Mouse (Mus musculus): Measurements from ENCODE around the gene Gcnt2. TPM values are rescaled to one million over a fixed set of nuclear protein-coding genes. Genes with fewer than 3 reads are reported as not detected.
"Not testable (repeated sequence)": the region's sequence is repeated elsewhere in the genome, so short reads cannot be mapped to it uniquely, and the experiment has no call there.

The Gcnt2 gene
- total RNA-seq, 4 experiments from 2014 or later = 14.9 to 21.2 (median 18.1) TPM

DNA sequence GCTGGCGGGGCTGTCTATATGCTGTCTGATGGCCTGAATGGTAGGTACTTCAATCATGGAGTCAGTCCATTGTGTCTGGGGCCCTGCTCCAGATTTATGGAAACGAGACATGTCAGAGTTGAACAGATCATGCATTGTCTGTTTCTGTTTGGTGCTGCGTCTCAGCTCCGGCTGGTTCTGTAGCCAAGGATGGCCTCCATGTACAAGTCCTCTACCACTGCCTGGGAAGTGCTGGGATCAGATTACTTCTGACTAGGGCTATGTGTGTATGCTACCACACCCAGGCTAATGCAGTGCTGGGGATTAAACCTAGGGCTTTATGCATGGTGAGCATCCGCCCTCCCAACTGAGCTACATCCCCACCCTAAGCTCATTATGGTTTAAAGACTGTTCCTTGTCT is 78.0 kb downstream of the Gcnt2 start:
- DNase-seq (ENCODE audit: low spot score in 2 of 2) = no peak

DNA sequence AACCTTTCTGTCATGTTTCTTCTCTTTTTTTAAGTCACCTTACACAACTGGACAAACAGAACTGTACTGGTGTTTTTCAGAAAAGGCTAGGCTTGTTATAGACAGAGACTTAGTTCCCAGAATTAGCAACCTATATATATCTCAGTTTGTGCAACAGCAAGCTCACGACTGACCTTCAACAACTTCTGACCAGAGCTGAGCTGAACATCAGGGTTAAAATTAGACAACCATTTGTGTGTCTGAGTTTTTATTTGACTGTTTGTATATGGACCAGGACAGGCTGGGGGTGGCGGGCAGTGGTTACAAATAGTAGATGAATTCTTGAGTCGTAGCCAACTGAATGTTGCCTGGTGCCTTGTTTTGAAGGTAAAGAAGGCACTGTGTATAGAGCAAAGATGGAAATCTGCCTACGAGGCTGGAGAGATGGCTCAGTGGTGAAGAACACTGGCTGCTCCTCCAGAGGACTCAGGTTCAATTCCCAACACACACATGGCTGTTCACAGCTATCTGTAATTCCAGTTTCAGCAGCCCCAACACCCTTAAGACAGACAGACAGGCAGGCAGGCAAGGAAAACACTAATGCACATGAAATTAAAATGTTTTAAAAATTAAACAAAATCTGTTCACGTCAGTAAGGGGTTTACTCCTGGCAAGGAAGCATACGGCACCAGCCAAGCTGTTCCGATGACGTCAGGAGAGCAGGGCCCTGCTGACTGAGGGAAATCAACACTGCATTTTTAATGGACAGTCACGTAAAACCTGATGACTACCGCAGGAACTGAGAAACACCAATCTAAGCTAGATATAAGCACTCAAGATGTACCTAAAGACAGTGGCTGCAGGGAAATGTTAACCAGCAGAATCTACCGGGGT is 79.2 kb downstream of the Gcnt2 start:
- DNase-seq (ENCODE audit: low spot score in 2 of 2) = peak; percentile 34 to 43

DNA sequence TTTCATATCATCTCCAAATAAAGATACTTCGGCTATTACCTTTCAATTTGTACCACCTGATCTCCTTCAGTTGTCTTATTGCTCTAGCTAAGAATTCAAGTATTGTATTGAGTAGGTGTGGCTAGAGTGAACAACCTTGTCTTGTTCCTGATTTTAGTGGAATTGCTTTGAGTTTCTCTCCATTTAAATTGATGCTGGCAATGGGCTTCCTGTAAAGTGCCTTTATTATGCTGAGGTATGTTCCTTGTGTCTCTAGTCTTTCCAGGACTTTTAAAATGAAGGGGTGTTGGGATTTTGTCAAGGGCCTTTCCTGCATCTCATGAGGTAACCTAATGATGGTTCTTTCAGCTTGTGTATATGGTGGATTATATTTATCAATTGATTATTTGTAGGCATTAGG is 83.5 kb downstream of the Gcnt2 start:
- no peak for DNase-seq (ENCODE audit: low spot score in 2 of 2)

DNA sequence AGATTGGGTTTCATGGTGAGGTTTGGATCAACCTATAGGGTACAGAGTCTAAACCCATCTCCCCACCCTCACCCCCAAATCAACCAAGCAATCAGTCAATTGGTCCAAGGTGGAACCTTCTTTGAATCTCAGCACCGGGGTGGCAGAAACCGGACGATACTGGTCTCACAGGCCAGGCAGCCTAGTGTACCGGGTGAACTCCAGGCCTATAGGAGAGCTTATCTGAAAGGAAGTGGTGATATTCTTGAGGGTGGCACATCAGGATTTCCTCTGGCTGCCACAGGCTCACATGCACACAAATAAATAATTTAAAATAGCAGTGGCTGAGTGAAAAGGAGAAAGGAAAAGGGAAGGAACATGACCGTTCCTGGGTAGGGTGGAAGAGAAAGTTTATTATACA is 84.4 kb downstream of the Gcnt2 start:
- no peak for DNase-seq (ENCODE audit: low spot score in 2 of 2)

DNA sequence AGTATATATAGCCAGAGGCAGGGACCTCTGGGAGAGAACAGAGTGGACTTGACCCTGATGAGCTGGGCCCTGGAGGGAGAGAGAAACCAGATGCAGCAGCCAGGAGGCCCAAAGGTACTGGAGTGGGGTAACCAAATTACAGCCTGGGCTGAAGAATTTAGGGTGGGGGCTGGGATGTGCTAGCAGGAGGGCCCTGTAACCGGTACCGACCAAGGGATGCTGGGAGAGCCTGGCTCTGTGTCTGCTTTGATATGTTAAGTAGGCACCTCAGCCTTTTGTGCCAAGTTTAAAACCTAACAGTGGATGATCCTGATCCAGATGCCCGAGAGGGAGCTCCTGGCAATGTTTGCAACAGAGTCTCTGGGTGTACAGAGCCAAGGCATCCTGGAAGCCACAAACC is 84.8 kb downstream of the Gcnt2 start:
- peak in 1 of 2 experiments; percentile 38 for DNase-seq (ENCODE audit: low spot score in 2 of 2)

DNA sequence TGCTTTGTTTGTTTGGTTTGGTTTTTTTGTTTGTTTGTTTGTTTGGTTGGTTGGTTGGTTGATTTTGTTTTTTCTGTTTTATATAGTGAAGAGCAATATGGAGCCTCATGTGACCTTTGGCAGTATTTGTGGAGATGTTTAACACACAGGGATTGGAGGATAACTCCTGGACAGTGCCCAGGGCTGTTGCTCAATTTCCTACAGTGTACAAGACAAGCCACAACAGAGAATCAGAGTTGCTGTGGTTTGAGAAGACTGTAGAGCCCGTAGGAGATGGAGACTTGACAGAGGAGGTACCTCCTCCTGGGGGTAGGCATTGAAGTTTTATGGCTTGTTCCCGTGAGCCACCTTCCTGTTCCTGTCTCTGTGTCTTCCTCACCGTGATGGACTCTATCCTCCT is 87.0 kb downstream of the Gcnt2 start:
- DNase-seq (ENCODE audit: low spot score in 2 of 2) = no peak

DNA sequence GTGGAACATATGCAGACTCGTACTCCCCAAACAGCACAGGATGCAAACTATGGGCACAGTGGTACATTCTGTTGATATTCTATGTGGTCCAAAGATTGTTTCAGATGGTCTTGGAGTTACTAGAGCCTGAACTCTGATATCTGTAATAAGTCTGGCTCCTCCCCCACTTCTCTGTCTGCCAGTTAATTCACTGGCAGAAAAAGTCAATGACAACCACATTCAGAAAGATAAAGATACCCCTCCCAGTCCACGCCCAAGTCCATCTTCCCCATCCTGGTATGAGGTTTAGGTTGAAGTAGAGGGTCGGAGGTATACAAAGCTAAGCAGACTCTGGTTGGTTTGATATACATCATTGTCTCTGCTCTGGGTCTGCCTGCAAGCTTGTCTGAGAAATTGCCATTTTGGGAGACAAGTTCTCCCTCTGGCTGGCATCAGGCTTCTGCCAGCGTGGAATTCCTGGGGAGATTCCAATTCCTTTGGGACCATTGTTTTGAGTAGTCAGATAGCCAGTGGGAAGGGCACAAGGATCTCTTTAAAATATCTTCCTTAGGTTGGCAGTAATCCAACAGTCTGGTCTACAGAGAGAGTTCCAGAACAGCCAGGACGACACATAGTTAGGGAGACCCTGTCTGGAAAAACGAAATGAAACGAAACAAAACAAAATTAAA is 88.1 kb downstream of the Gcnt2 start:
- DNase-seq (ENCODE audit: low spot score in 2 of 2) = no peak

DNA sequence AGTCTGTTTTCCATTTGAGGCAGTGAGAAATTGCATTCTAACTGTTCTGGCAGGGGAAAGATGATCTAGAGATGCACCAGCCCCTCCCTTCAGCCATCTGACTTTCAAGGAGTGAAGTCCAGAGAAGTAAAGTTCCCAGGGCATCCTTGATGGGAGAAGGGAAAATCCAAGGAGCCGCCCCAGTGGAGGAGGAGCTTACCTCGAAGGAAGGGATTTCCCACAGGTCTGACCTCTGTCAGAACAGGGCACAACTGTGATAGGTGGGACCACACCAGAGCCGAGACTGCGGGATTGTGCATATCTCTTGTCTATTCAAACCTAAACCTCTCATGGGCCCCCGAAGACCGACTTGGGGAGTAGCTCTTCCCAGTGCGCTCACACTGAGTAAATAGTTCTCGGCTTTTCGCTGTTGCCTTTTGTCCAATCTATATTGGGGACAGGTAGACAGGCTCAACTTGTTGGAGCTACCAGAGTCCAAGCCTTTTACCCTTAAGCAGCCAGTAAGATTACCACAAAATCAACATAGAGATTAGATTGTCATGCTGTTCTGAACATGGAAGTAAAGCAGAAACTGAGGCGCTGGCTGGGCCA is 91.9 kb downstream of the Gcnt2 start:
- DNase-seq (ENCODE audit: low spot score in 2 of 2) = no peak

DNA sequence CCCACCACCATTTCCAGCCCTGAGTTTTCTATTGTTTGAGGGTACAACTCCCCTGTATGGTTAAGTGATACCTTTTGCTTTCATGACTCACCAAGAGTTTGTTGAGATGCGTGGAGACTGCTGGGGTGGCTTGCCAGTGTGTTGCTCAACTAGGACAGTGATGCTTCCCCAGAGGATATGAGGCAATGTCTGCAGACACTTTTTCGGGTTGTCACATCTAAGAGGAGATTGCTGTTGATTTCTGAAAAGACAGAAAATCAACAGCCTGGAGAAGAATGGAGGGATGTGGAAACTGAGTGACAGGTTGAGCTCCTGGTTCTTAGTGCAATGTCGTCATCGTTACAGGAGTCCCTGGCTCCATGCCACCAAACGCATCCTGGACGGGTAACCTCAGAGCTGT is 93.7 kb downstream of the Gcnt2 start:
- DNase-seq (ENCODE audit: low spot score in 2 of 2) = no peak

DNA sequence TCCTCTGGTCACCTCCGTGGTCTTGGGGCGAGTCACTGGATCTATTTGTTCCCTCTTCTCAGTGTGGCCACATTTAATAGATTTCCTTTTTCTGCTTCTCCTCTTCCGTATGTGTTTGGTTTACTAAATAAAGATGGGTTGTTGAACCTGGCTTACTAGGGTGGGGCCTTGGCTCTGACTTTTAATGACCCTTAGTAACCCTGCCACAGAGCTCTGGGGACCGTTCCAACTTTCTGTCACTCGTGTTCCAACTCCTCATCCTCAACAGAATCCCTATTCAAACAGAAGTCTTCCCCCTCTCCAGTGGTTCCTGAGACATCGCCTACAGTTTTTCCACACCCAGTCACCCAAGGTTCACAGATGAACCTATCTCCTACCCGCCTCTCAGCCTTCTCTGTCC is 96.2 kb downstream of the Gcnt2 start:
- DNase-seq (ENCODE audit: low spot score in 2 of 2) = no peak

DNA sequence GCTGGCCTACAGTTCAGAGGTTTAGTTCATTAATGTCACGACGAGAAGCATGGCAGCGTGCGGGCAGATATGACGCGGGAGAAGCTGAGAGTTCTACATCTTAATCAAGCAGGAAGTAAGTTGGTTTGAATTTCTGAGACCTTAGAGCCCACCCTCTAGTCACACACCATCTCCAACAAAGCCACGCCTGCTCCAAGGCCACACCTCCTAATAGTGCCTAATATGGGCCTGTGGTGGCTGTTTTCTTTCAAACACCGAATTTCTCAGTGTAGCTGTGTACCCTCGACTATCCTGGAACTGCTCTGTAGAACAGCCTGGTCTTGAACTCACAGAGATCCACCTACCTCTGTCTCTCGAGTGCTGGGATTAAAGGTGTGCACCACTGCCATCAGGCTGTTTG is 108.1 kb downstream of the Gcnt2 start:
- no peak for DNase-seq (ENCODE audit: low spot score in 2 of 2)

DNA sequence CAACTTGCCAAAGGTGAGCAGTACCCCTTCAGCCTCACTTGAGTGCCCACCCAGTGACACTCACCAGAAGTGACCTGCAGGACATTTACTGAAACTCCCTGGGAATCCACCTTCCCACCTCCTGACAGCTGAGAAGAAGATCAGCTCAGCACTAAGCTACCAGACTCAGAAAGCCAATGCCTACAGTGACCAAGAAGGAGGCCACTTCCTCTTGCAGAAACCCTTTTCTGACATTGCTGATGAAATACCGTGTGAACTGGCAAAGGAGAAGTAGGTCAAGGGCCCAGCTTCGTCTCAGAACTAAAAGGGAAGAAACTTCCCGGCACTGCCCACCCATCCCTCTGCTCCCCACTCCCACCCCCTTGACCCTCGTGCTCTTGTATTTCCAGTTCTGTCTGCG is 109.0 kb downstream of the Gcnt2 start:
- DNase-seq (ENCODE audit: low spot score in 2 of 2) = no peak

DNA sequence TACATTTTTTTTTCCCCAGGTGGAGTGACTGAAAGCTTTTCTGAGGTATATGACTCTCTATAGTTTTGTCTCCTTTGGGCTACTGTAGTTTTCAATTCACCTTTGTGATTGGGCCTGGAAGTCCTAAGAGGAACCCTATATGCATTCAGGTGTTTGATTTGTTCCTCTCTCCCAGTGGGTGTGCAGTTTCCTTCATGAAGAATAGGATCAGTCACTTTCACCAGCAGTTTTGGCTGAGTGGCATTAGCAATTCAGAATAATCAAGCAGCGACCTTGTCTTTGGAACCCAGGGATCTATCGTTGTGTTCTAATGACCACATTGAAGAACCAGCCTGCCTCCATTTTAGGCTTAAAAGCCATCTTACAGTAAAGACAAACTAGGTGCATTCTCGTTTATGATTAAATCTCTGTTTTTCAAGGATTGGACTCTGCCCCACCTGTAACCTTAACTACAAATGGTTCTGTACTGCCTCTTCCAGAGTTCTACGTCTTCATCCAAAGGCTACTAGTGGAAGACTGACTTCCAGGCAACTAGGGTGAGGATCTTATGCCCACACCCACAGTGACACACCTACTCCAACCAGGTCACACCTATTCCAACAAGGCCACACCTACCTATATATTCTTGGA is 110.3 kb downstream of the Gcnt2 start:
- DNase-seq (ENCODE audit: low spot score in 2 of 2) = no peak

DNA sequence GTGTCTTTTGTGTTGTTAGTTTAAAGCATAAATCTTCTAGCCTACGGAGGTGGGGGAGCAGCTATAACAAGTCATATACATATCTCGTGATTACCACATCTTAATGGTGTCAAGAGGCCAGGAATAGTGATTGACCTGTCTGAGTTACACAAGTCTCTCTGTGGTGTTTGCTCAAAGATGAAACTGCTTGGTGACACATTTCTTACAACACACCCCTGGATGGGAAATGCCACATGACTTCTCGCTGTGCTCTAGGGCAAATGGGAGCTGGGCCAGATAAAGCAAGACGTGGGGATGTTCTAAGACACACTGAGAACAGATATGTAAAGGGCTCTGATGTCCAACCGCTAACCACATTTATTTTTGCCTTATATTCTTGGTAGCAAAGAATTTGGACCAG is 111.7 kb downstream of the Gcnt2 start:
- DNase-seq (ENCODE audit: low spot score in 2 of 2) = no peak

DNA sequence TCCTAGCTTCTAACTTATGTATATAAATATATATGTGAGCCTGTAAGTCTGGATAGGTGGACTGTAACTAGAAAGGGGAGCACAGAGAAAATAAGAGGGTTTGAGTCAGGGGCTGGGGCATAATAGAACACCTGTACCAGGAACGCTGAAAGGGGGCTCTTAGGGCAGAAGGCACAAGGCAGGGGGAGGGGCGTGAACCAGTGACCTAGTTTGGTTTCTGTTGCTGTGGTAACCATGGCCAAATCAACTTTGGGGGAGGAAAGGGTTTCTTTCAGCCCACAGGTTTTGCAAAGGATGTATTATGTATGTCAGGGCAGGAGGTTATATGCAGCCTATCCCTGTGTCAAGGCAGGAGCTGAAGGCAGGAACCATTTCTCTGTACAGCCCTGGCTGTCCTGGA is 112.3 kb downstream of the Gcnt2 start:
- no peak for DNase-seq (ENCODE audit: low spot score in 2 of 2)

DNA sequence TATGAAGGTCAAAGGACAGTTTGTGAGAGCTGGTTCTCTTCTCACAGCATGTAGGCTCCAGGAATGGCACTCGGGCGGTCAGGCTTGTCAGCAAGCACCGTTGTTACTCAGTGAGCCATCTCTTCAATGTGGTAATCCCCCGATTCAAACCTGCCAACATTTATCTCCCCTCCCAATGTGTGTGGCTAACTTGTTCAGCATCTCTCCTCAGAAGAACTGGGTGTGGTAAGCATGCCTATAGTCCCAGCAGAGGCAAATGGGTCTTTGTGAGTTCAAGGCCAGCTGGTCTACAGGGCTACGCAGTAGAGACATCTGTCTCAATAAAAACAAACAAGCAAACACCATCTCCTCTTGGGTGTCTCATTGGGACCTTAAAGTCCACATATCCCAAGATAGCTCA is 113.4 kb downstream of the Gcnt2 start:
- DNase-seq (ENCODE audit: low spot score in 2 of 2) = no peak

DNA sequence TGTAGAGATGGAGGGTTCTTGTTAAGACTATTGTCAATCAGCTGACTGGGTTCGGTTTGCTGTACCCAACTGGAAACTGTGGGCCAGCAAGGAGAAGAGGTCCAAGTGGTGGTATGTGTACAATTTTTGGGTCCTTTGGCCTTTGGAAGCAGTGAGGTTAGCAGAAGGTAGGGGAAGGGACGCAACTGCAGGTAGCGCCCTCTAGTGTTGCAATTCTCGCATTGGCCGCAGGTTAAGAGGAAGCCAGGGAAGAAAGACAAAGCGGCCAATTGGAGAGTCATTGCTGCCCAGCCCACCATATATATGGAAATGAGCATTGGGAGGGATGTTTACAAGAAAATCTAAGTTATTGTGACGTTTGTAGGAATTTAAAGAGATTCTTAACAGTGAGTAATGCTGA is 118.1 kb downstream of the Gcnt2 start:
- DNase-seq (ENCODE audit: low spot score in 2 of 2) = peak in 1 of 2 experiments; percentile 42

DNA sequence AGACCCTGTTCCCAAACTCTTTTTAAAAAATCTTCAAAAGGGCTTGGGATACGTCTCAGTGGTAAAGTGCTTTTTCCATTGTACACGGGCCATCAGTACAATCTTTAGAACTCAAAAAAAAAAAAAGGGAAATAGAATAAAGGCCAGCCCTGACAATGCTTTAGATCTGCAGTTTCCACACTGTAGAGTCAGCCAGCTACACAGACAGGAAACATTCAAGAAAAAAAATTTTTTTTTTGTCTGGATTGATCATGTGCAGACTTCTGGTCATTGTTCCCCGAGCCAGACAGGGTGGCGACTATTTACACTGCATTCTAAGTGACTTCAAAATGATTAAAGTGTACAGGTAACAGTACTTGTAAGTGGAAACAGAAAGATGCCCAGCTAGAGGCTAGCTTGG is 119.1 kb downstream of the Gcnt2 start:
- no peak for DNase-seq (ENCODE audit: low spot score in 2 of 2)

DNA sequence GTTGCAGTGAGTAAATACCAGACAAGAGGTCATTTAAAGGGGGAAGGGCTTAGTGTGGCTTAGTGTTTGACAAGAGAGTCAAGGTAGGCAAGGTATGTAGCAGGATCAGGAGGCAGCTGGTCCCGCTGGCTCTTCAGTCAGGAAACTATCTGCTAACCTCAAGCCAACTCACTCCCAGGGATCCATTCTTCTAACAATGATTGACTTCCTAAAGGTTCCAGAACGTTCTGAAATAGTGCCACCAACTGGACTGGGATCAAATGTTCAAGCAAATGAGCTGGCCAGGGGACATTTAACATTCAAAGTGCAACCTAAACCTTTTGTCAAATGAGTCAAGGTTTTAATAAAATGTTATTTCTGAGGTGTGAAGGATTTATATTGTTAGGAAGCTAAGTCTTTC is 119.8 kb downstream of the Gcnt2 start:
- no peak for DNase-seq (ENCODE audit: low spot score in 2 of 2)

DNA sequence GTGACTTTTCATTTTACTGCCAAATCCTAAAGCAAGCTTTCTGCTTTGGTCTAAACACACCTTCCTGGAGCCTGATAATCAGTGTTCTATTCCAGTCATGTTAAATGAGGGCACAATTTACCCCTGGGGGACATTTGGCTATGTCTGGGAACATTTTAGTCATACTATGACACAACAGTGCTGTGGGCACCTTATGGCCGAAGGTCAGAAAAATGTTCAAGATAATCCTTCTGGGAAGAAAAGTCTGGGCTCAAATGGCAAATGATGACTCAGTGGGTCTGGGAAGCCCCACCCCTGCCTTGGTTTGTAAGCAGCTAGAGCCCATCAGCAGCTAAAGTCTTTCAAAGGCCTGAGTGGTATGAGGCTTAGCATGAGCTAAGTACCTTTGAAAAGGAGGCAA is 123.2 kb downstream of the Gcnt2 start:
- no peak for DNase-seq (ENCODE audit: low spot score in 2 of 2)

DNA sequence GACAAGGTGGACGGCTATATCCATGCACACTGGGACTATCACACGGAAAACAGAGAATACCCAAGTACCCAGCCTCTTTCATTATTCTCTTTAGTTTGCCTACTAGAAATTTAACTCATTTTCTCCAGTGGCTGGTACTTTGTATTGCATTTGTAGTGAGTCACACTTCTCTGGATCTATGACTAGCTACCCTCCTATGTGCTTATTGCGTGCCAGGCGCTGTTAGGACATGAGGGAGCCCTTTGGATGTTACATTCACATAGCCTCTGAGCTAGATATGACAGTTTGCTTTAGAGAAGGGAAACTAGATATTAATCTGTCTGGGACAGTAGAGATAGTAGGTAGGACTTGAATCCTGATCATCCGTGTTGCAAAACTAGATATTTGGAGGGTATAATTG is 126.5 kb downstream of the Gcnt2 start:
- DNase-seq (ENCODE audit: low spot score in 2 of 2) = no peak

DNA sequence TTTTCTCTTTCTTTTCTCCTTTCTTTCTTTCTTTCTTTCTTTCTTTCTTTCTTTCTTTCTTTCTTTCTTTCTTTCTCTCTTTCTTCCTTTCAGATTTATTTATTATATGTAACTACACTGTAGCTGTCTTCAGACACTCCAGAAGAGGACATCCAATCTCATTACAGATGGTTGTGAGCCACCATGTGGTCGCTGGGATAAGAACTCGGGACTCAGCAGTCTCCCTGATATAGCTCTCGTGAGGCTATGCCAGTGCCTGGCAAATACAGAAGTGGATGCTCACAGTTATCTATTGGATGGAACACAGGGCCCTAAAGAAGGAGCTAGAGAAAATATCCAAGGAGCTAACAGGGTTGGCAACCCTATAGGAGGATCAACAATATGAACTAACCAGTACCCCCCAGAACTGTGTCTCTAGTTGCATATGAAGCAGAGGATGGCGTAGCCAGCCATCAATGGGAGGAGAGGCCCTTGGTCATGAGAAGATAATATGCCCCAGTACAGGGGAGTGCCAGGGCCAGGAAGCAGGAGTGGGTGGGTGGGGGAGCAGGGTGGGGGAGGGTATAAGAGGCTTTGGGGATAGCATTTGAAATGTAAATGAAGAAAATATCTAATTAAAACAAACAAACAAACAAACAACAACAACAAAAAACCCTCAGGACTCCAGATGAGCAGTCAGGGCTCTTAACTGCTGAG is 128.2 kb downstream of the Gcnt2 start:
- DNase-seq (ENCODE audit: low spot score in 2 of 2) = not testable (repeated sequence)
